Mouse (Mus musculus): ENCODE measurements at regions not wholly inside any gene's neighbourhood (a gene's known extent, or its start where the extent isn't known, plus 50 kb on each side); places are given as distances from the start of the nearest gene placed in this dataset.
"Not testable (repeated sequence)": the region's sequence is repeated elsewhere in the genome, so short reads cannot be mapped to it uniquely, and the experiment has no call there.

- DNase-seq (ENCODE audit: low read depth), result no peak
These were observed 808.0 kb upstream of the Pou3f3 start for GRCm38 (mm10) chr1:41887556-41887955.

GRCm38 (mm10) chr1:41888213-41888612 is 807.4 kb upstream of the Pou3f3 start:
- DNase-seq (ENCODE audit: low read depth), result no peak

GRCm38 (mm10) chr1:41888966-41889365 is 806.6 kb upstream of the Pou3f3 start:
- DNase-seq (ENCODE audit: low read depth), result no peak

- DNase-seq (ENCODE audit: low read depth), result no peak
These were observed 805.6 kb upstream of the Pou3f3 start for GRCm38 (mm10) chr1:41889940-41890339.

- DNase-seq (ENCODE audit: low read depth), result no peak
These were observed 804.6 kb upstream of the Pou3f3 start for GRCm38 (mm10) chr1:41890714-41891689.

GRCm38 (mm10) chr1:41891730-41892129 is 803.8 kb upstream of the Pou3f3 start:
- DNase-seq (ENCODE audit: low read depth), result no peak

GRCm38 (mm10) chr1:41892376-41892775 is 803.2 kb upstream of the Pou3f3 start:
- DNase-seq (ENCODE audit: low read depth), result no peak

- DNase-seq (ENCODE audit: low read depth), result no peak
These were observed 797.7 kb upstream of the Pou3f3 start for GRCm38 (mm10) chr1:41897768-41898330.

GRCm38 (mm10) chr1:41900370-41900769 is 795.2 kb upstream of the Pou3f3 start:
- DNase-seq (ENCODE audit: low read depth), result no peak

- DNase-seq (ENCODE audit: low read depth), result no peak
These were observed 789.6 kb upstream of the Pou3f3 start for GRCm38 (mm10) chr1:41905971-41906370.

GRCm38 (mm10) chr1:41908001-41908807 is 787.4 kb upstream of the Pou3f3 start:
- no peak for DNase-seq (ENCODE audit: low read depth)

GRCm38 (mm10) chr1:41908808-41909110 is 786.8 kb upstream of the Pou3f3 start:
- no peak for DNase-seq (ENCODE audit: low read depth)

GRCm38 (mm10) chr1:41909799-41910198 is 785.8 kb upstream of the Pou3f3 start:
- no peak for DNase-seq (ENCODE audit: low read depth)

- DNase-seq (ENCODE audit: low read depth), result no peak
These were observed 778.7 kb upstream of the Pou3f3 start for GRCm38 (mm10) chr1:41916730-41917347.

GRCm38 (mm10) chr1:41917807-41918206 is 777.8 kb upstream of the Pou3f3 start:
- not testable (repeated sequence) for DNase-seq (ENCODE audit: low read depth)

GRCm38 (mm10) chr1:41918394-41919262 is 776.9 kb upstream of the Pou3f3 start:
- no peak for DNase-seq (ENCODE audit: low read depth)

- no peak for DNase-seq (ENCODE audit: low read depth)
These were observed 761.8 kb upstream of the Pou3f3 start for GRCm38 (mm10) chr1:41933777-41934176.

- DNase-seq (ENCODE audit: low read depth), result no peak
These were observed 759.6 kb upstream of the Pou3f3 start for GRCm38 (mm10) chr1:41935912-41936478.

- no peak for DNase-seq (ENCODE audit: low read depth)
These were observed 734.6 kb upstream of the Pou3f3 start for GRCm38 (mm10) chr1:41960982-41961381.

GRCm38 (mm10) chr1:41981545-41981944 is 714.0 kb upstream of the Pou3f3 start:
- no peak for DNase-seq (ENCODE audit: low read depth)

GRCm38 (mm10) chr1:42006235-42006634 is 689.3 kb upstream of the Pou3f3 start:
- no peak for DNase-seq (ENCODE audit: low read depth)
